Mouse (Mus musculus) heart, postnatal 0 days (tissue): ENCODE data around the gene Fgfr2.

Experiments
- CTCF ChIP-seq: IDR thresholded peaks from 2 replicates; pipeline ENCODE4 v1.5.1; 2016; ENCODE audit warnings: antibody characterized with exemption, control low read depth, low read depth
- EP300 ChIP-seq: IDR thresholded peaks from 2 replicates; pipeline ENCODE4 v1.6.1; 2016; ENCODE audit warnings: antibody characterized with exemption, low read depth

DNA sequence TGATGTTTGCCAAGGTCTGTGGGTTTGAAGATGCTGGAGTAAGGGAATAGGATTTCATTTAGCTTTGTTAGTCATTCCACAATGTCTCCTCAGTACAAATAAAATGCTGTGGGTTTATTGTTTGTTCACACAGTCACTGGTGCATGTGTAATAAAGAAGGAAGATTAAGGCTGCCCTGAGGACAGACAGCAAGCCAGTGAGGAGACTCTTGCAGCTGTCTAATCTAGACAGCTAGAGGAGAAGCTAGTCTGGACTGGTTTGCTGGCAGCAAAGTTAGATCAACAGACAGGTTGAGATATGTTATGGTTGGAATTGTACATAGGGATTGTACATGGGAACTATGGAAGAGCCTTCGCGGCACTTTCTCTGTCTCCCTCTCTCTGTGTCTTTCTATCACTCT lies 2115.9 kb downstream of the Fgfr2 start:
- TF ChIP-seq EP300 (no peak), CTCF (no peak)
